Comparison of ENCODE assay signal across 9 mouse cellular contexts in the genomic region with DNA sequence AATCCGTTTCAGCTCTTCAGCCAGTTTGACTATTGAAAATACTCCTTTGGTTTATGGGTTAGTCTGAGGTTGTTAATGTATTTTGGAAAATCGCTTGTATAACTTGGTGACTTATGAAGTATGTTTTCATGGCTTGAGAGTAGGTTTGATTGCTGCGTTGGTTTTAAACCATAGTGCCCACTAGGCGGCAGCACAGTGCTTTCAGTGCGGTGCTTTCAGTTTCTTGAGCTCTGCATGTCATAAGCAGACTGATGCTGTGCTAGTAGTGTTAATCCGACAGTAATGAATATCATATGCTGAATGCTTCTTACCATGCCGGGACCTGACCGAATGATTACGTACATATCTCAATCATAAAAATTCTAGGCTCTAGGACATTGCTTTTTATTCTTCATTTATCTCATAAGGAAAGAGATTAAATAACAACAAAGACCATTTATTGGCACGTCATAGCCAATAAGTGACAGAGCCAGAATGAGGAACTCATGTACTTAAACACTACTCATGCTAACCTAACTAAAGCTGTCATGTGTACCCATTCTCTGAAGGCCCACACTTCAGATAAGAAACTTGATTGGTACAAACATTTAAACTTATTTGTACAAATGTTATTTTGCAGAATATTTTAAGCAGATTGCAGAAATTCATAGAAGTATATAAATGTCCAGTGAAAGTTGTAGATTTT. TPM values are rescaled to one million over a fixed set of nuclear protein-coding genes. Genes with fewer than 3 reads are reported as not detected.
A peak's percentile ranks its signal among the peaks of the same experiment; 100 is the strongest.
DNase-seq lines count a peak whose midpoint lies in the region; ATAC-seq lines count a peak whose summit lies in the region.
"Had no signal": no experiment of that assay in that cellular context is flagged by ENCODE, and none has a peak within 500 bp of the region (broad histone marks: within the 10 kb centered on the region; RNA-seq: fewer than 3 reads in every experiment).

No protein-coding gene starts in this region.

- peak; percentile 36 to 62 for DNase-seq in CD8-positive naive resting alpha-beta T cell, adult 2 months (ENCODE audit: low read depth in 2 of 2, low spot score in 2 of 2)
- peak; percentile 82 for DNase-seq in adrenal gland, postnatal 14 days
- DNase-seq in embryo, embryonic 9.5 days (ENCODE audit: extremely low spot score), result peak; percentile 52
- DNase-seq in kidney, postnatal 4 days, result peak; percentile 91 to 92
- peak; percentile 59 for DNase-seq in retina, adult 2 months (ENCODE audit: low read depth, low spot score)
- DNase-seq in thymus, postnatal 25 days, result peak; percentile 70

- no peak overlapping the region for H3K4me3 ChIP-seq in lung, embryonic 16.5 days (ENCODE audit: low read length)
- H3K4me3 ChIP-seq: limb, embryonic 15.5 days had no signal

- H3K9ac ChIP-seq in lung, embryonic 16.5 days (ENCODE audit: low read length), result no peak overlapping the region
- H3K9ac ChIP-seq: limb, embryonic 15.5 days had no signal

- peak; percentile 99 for ATAC-seq in granulocyte monocyte progenitor cell, adult 5-6 weeks (replicated peaks; ENCODE audit: poor library complexity, severe bottlenecking)
- peak; percentile 45; the same call in 1 of the 2 replicates for ATAC-seq in lung, embryonic 16.5 days (ENCODE audit: low read depth)

- H3K4me1 ChIP-seq in lung, embryonic 16.5 days (replicated peaks; ENCODE audit: control insufficient read depth, insufficient read depth, low read length), result no peaks in the 10 kb centered on the region
- H3K4me1 ChIP-seq: limb, embryonic 15.5 days had no signal

- 20% methylated on average over 10 of the region's 10 CpGs for WGBS in lung, embryonic 16.5 days

- H3K9me3 ChIP-seq in lung, embryonic 16.5 days (ENCODE audit: control insufficient read depth, low read length), result no peaks in the 10 kb centered on the region
- H3K9me3 ChIP-seq: limb, embryonic 15.5 days had no signal

- no peak overlapping the region for H3K27ac ChIP-seq in lung, embryonic 16.5 days (ENCODE audit: low read length)
- H3K27ac ChIP-seq: limb, embryonic 15.5 days had no signal

- no peak overlapping the region for H3K4me2 ChIP-seq in lung, embryonic 16.5 days (ENCODE audit: low read depth, low read length)
- H3K4me2 ChIP-seq: limb, embryonic 15.5 days had no signal

- no peaks in the 10 kb centered on the region for H3K27me3 ChIP-seq in lung, embryonic 16.5 days (ENCODE audit: control insufficient read depth, insufficient read depth, low read depth, low read length)
- H3K27me3 ChIP-seq: limb, embryonic 15.5 days had no signal

- H3K36me3 ChIP-seq in lung, embryonic 16.5 days (ENCODE audit: control insufficient read depth, insufficient read depth, low read length), result no peaks in the 10 kb centered on the region
- H3K36me3 ChIP-seq: limb, embryonic 15.5 days had no signal

RNA-seq across cellular contexts. Expression of a gene that starts 20.4 kb away (rescaled TPM):
- 4.4 and 4.7 TPM in 2 replicates for total RNA-seq in adrenal gland, postnatal 14 days (2021)
- 16.5 TPM in 1 of 2 replicates, not detected in the other for total RNA-seq in granulocyte monocyte progenitor cell, adult 5-6 weeks (2014; fragmentation: Nextera tagmentation)
- total RNA-seq in granulocyte monocyte progenitor cell, adult 5-6 weeks (2017), result 12.8 and 18.1 TPM in 2 replicates
- 6.4 and 7.2 TPM in 2 replicates for polyA plus RNA-seq in lung, embryonic 16.5 days (2015; fragmentation: Nextera tagmentation; extraction: Ambion mirVana)

RNA-seq across cellular contexts. Expression of a gene that starts 38.3 kb away (rescaled TPM):
- 6.4 TPM in 2 replicates for total RNA-seq in adrenal gland, postnatal 14 days (2021)
- total RNA-seq in granulocyte monocyte progenitor cell, adult 5-6 weeks (2014; fragmentation: Nextera tagmentation), result 6.1 TPM in 1 of 2 replicates, not detected in the other
- 2.0 and 2.8 TPM in 2 replicates for total RNA-seq in granulocyte monocyte progenitor cell, adult 5-6 weeks (2017)
- polyA plus RNA-seq in lung, embryonic 16.5 days (2015; fragmentation: Nextera tagmentation; extraction: Ambion mirVana), result 2.1 and 2.6 TPM in 2 replicates
